Comparison of ENCODE assay signal across 8 mouse cellular contexts in genomic region chr12:105584851-105585250, GRCm38 (mm10). TPM values are rescaled to one million over a fixed set of nuclear protein-coding genes. Genes with fewer than 3 reads are reported as not detected.
DNase-seq lines count a peak whose midpoint lies in the region; ATAC-seq and TF ChIP-seq lines count a peak whose summit lies in the region.
"Had no signal": no experiment of that assay in that cellular context is flagged by ENCODE, and none has a peak within 500 bp of the region (broad histone marks: within the 10 kb centered on the region; RNA-seq: fewer than 3 reads in every experiment).

No protein-coding gene starts in this region.

- no peaks in the 10 kb centered on the region for H3K9me3 ChIP-seq in intestine, embryonic 15.5 days
- no peaks in the 10 kb centered on the region for H3K9me3 ChIP-seq in midbrain, embryonic 11.5 days (ENCODE audit: control insufficient read depth, low read length)
- H3K9me3 ChIP-seq: neural tube, embryonic 13.5 days had no signal

- DNase-seq in adrenal gland, adult 2 months: peak; percentile 82
- DNase-seq in cerebellum, postnatal 36 days: peak; percentile 73 to 76
- peak; percentile 79 for DNase-seq in gastrocnemius, postnatal 14 days
- peak; percentile 66 to 71 for DNase-seq in left cerebral cortex, postnatal 25 days (ENCODE audit: low spot score in 2 of 2)
- peak; percentile 92 for DNase-seq in midbrain, embryonic 11.5 days (ENCODE audit: low spot score, missing footprints)

- peak; percentile 55 for ATAC-seq in intestine, embryonic 15.5 days
- peak; percentile 59; the same call in 1 of the 2 replicates for ATAC-seq in midbrain, embryonic 11.5 days (ENCODE audit: low FRiP score)

- peaks cover 15% of the 10 kb centered on the region for H3K4me1 ChIP-seq in intestine, embryonic 15.5 days (replicated peaks)
- peaks cover 6% of the 10 kb centered on the region; the same call in 1 of the 2 replicates for H3K4me1 ChIP-seq in midbrain, embryonic 11.5 days (ENCODE audit: control insufficient read depth, insufficient read depth, low read length)
- H3K4me1 ChIP-seq in small intestine, adult 2 months (ENCODE audit: control insufficient read depth, insufficient read depth, insufficient read length, low read length): peaks cover 6% of the 10 kb centered on the region; the same call in 1 of the 2 replicates

- H3K4me3 ChIP-seq in intestine, embryonic 15.5 days (replicated peaks): no peak overlapping the region
- no peak overlapping the region for H3K4me3 ChIP-seq in midbrain, embryonic 11.5 days (ENCODE audit: low read depth, low read length)
- no peak overlapping the region for H3K4me3 ChIP-seq in small intestine, adult 2 months (ENCODE audit: low read depth, low read length)
- H3K4me3 ChIP-seq: neural tube, embryonic 13.5 days had no signal

- H3K4me2 ChIP-seq in intestine, embryonic 15.5 days (replicated peaks): no peak overlapping the region
- no peak overlapping the region for H3K4me2 ChIP-seq in midbrain, embryonic 11.5 days
- H3K4me2 ChIP-seq: neural tube, embryonic 13.5 days had no signal

- intact Hi-C loops in gastrocnemius, postnatal 14 days (cut with DNase I; ENCODE audit: low total_unique reads): loop anchor here (2.0 kb wide), 1 partner anchor 88 kb away; no protein-coding TSS in a partner anchor
- intact Hi-C loops in left cerebral cortex, postnatal 25 days (cut with DNase I): loop anchor here (1.0 to 5.0 kb wide), 2 partner anchors 87 to 153 kb away; no protein-coding TSS in a partner anchor

- no peaks in the 10 kb centered on the region for H3K27me3 ChIP-seq in intestine, embryonic 15.5 days (replicated peaks)
- H3K27me3 ChIP-seq in midbrain, embryonic 11.5 days (ENCODE audit: control insufficient read depth, insufficient read depth, low read length): no peaks in the 10 kb centered on the region
- no peaks in the 10 kb centered on the region for H3K27me3 ChIP-seq in small intestine, adult 2 months (ENCODE audit: control insufficient read depth, insufficient read depth, low read length)
- H3K27me3 ChIP-seq: neural tube, embryonic 13.5 days had no signal

- no peaks in the 10 kb centered on the region for H3K36me3 ChIP-seq in intestine, embryonic 15.5 days
- H3K36me3 ChIP-seq in midbrain, embryonic 11.5 days (ENCODE audit: control insufficient read depth, insufficient read depth, low read length): no peaks in the 10 kb centered on the region
- no peaks in the 10 kb centered on the region for H3K36me3 ChIP-seq in small intestine, adult 2 months (ENCODE audit: control insufficient read depth, insufficient read depth, low read length)
- H3K36me3 ChIP-seq: neural tube, embryonic 13.5 days had no signal

- whole genome bisulfite sequencing in intestine, embryonic 15.5 days: 22% methylated on average over 12 of the region's 12 CpGs
- 18% methylated on average over 12 of the region's 12 CpGs for WGBS in midbrain, embryonic 11.5 days
- WGBS in small intestine, adult 2 months: 15% methylated on average over 12 of the region's 12 CpGs

- no peak overlapping the region for H3K27ac ChIP-seq in intestine, embryonic 15.5 days
- no peak overlapping the region for H3K27ac ChIP-seq in midbrain, embryonic 11.5 days (ENCODE audit: low read depth, low read length)
- H3K27ac ChIP-seq in small intestine, adult 2 months (ENCODE audit: insufficient read depth, low read depth, low read length): no peak overlapping the region
- H3K27ac ChIP-seq: neural tube, embryonic 13.5 days had no signal

- TF ChIP-seq POLR2A in small intestine, adult 2 months (IDR thresholded peaks at IDR 0.05; ENCODE audit: low read depth, low read length): no peak

- peak; percentile 84 for TF ChIP-seq CTCF in small intestine, adult 2 months (IDR thresholded peaks at IDR 0.05; ENCODE audit: extremely low read depth, insufficient read length, insufficient replicate concordance, low read depth, low read length)

- no peak overlapping the region for H3K9ac ChIP-seq in intestine, embryonic 15.5 days
- H3K9ac ChIP-seq in midbrain, embryonic 11.5 days (ENCODE audit: low read length): no peak overlapping the region
- H3K9ac ChIP-seq: neural tube, embryonic 13.5 days had no signal

RNA-seq across cellular contexts. Expression of gene Bdkrb1, which starts 18.0 kb away (rescaled TPM):
- total RNA-seq in adrenal gland, adult 2 months (2021): not detected
- polyA plus RNA-seq in adrenal gland, adult 2 months (2012; rRNA removed): 0.24 and 0.36 TPM in 2 replicates
- total RNA-seq in gastrocnemius, postnatal 14 days (2021): not detected
- polyA plus RNA-seq in intestine, embryonic 15.5 days (2015; fragmentation: Nextera tagmentation; extraction: Ambion mirVana): 0.31 and 0.37 TPM in 2 replicates
- not detected for total RNA-seq in left cerebral cortex, postnatal 25 days (2021)
- polyA plus RNA-seq in midbrain, embryonic 11.5 days (2014; fragmentation: Nextera tagmentation; extraction: Ambion mirVana): 0.12 TPM in 1 of 2 replicates, not detected in the other
- 0.20 and 0.67 TPM in 2 replicates for polyA plus RNA-seq in small intestine, adult 2 months (2012; rRNA removed)
- polyA plus RNA-seq: neural tube, embryonic 13.5 days had no signal

RNA-seq across cellular contexts. Expression of gene Bdkrb2, which starts 21.8 kb away (rescaled TPM):
- total RNA-seq in adrenal gland, adult 2 months (2021): 10 to 100 TPM; 12.3 to 12.4 TPM
- polyA plus RNA-seq in adrenal gland, adult 2 months (2012; rRNA removed): 4.1 and 6.4 TPM in 2 replicates
- total RNA-seq in gastrocnemius, postnatal 14 days (2021): 1 to 10 TPM in 1 of 2 experiments, under 1 TPM in 1; 0.82 to 1.8 TPM
- polyA plus RNA-seq in intestine, embryonic 15.5 days (2015; fragmentation: Nextera tagmentation; extraction: Ambion mirVana): 4.5 and 4.6 TPM in 2 replicates
- under 1 TPM; 0.21 to 0.41 TPM for total RNA-seq in left cerebral cortex, postnatal 25 days (2021)
- 0.10 and 0.12 TPM in 2 replicates for polyA plus RNA-seq in midbrain, embryonic 11.5 days (2014; fragmentation: Nextera tagmentation; extraction: Ambion mirVana)
- polyA plus RNA-seq in small intestine, adult 2 months (2012; rRNA removed): 3.1 and 8.3 TPM in 2 replicates
